Mouse (Mus musculus) lung, embryonic 15.5 days (tissue): ENCODE results near the gene Gfpt1. TPM values are rescaled to one million over a fixed set of nuclear protein-coding genes. Genes with fewer than 3 reads are reported as not detected.
A peak's percentile ranks its signal among the peaks of the same experiment; 100 is the strongest.
"Not testable (repeated sequence)": the region's sequence is repeated elsewhere in the genome, so short reads cannot be mapped to it uniquely, and the experiment has no call there.

Experiments used
- ATAC-seq: fragments of 200-750 bp; cut with Nextera tagmentation; 2 replicates; pipeline ENCODE4 v1.8.0; 2017; ENCODE audit warnings: moderate number of reproducible peaks, borderline replicate concordance; ENCODE audit not compliant: low FRiP score, low TSS enrichment; ENCODE audit errors: extremely low read depth
- H3K27ac ChIP-seq: fragments of 300-500 bp; sonication (generic); 2 replicates; pipeline ENCODE4 v1.5.1; 2015; ENCODE audit warnings: moderate library complexity, mild to moderate bottlenecking, inconsistent platforms
- H3K27me3 ChIP-seq: fragments of 300-500 bp; sonication (generic); 2 replicates; pipeline ENCODE4 v1.6.1; 2015; ENCODE audit warnings: inconsistent platforms
- H3K36me3 ChIP-seq: fragments of 300-500 bp; sonication (generic); 2 replicates; pipeline ENCODE4 v1.6.1; 2015; ENCODE audit warnings: inconsistent platforms
- H3K4me1 ChIP-seq: fragments of 300-500 bp; sonication (generic); 2 replicates; pipeline ENCODE4 v1.6.1; 2015; ENCODE audit warnings: inconsistent platforms
- H3K4me2 ChIP-seq: fragments of 300-500 bp; sonication (generic); 2 replicates; pipeline ENCODE4 v1.6.1; 2015; ENCODE audit warnings: inconsistent platforms, mild to moderate bottlenecking, moderate library complexity
- H3K4me3 ChIP-seq: fragments of 300-500 bp; sonication (generic); 2 replicates; pipeline ENCODE4 v1.5.1; 2015; ENCODE audit warnings: mild to moderate bottlenecking, inconsistent platforms
- H3K9ac ChIP-seq: fragments of 300-500 bp; sonication (generic); 2 replicates; pipeline ENCODE4 v1.6.1; 2015; ENCODE audit warnings: inconsistent platforms
- H3K9me3 ChIP-seq: fragments of 300-500 bp; sonication (generic); 2 replicates; pipeline ENCODE4 v1.6.1; 2016; ENCODE audit warnings: inconsistent platforms
- WGBS: fragments of 180-500 bp; shearing (Covaris S2); methylation state at CpG from one replicate; pipeline ENCODE4 v1.1.7; 2015; 5-methylcytosine and 5-hydroxymethylcytosine counted together
- polyA plus RNA-seq: library from polyadenylated mRNA; unstranded; fragments of >200 nt; fragmentation: Nextera tagmentation; extraction: Ambion mirVana; gene quantifications from 2 replicates; pipeline ENCODE4 v1.2.1, GENCODE M21; 2015

Gfpt1 gene
- polyA plus RNA-seq, 1 experiment from 2014 or later = 20.5 TPM

DNA sequence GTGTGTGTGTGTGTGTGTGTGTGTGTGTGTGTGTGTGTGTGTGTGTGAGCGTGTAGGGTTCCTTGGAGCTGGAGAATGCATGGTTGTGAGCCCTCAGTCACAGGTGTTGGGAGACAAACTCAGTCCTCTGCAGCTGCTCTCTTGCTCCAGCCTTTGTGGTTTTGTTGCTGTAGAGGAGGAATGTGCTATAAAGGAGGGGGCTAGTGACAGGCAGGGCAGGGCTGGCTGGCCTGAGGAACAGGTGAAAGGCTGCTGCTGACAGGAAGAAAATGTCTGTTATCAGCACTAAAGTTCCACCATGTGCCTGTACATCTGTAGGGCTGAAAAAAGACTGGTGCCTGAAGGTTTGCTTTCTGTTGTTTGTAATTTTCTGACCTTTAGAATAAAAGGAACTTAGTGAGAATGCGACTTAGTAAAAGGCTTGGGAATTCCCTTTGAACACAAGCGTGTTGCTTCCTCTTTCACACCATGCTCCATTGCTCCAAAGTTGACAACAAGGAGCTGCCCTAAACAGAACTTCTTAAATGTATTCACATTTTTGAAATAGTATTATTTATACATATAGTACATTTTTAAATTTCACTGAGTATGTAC lies 32.5 kb downstream of the Gfpt1 start:
- Histone ChIP-seq H3K4me2 (no peak overlapping the region), H3K4me3 (no peak overlapping the region), H3K9ac (no peak overlapping the region), H3K4me1 (no peaks in the 10 kb centered on the region), H3K9me3 (no peaks in the 10 kb centered on the region), H3K36me3 (peaks cover 78% of the 10 kb centered on the region), H3K27me3 (no peaks in the 10 kb centered on the region), H3K27ac (no peak overlapping the region)
- ATAC-seq = no peak
- WGBS = 63% methylated on average over 3 of the region's 3 CpGs

DNA sequence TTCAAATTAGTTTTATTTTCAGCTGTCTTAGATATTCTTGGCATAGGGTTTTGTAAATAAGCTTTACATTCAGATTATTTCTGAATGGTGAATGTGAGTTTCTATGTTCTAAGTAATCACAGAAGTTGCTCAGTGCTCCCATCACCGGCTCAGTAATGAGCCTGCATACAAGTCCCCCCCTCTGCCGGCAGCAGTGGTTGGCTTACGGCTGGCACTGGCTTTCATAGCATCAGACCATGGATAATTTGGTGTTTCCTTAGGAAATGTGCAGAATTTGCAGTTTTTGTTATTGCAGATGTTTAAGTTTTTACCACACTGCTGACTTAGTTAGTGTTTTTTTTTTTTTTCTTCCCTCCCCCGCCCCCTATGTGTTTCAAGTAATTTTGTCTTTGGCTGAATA lies 36.8 kb downstream of the Gfpt1 start:
- Histone ChIP-seq H3K4me2 (no peak overlapping the region), H3K27ac (no peak overlapping the region), H3K36me3 (peaks cover 72% of the 10 kb centered on the region), H3K9me3 (no peaks in the 10 kb centered on the region), H3K9ac (no peak overlapping the region), H3K4me1 (no peaks in the 10 kb centered on the region), H3K27me3 (no peaks in the 10 kb centered on the region), H3K4me3 (no peak overlapping the region)
- WGBS = 81% methylated on average over 4 of the region's 4 CpGs
- no peak for ATAC-seq

- no peaks in the 10 kb centered on the region for H3K4me1 ChIP-seq
- no peak overlapping the region for H3K27ac ChIP-seq
- no peak for ATAC-seq
- no peaks in the 10 kb centered on the region for H3K9me3 ChIP-seq
- H3K36me3 ChIP-seq = peaks cover 80% of the 10 kb centered on the region
- H3K27me3 ChIP-seq = no peaks in the 10 kb centered on the region
- no peak overlapping the region for H3K4me3 ChIP-seq
- H3K9ac ChIP-seq = no peak overlapping the region
- no peak overlapping the region for H3K4me2 ChIP-seq
- 74% methylated on average over 6 of the region's 6 CpGs for WGBS
These were observed 42.4 kb downstream of the Gfpt1 start for GRCm38 (mm10) chr6:87085026-87085425.

DNA sequence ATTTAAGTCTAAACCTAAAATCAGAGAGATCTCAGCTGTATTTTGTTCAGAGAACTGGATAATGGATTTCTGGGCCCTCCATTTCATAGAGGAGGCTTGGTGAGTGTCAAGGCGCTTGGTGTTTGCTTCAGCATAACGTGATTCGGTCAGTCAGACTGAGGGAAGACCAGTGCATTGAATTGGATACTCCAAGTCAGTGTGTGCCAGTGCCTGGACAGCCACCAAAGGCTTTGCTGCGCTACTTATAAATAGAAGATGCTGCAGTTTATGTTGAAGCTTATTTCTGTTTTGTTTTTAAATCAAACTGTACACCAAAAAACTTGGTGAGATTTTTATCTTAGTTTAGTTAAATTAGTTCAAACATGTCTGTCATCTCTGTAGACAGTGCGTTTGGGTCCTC lies 45.7 kb downstream of the Gfpt1 start:
- H3K4me1 ChIP-seq = no peaks in the 10 kb centered on the region
- no peak overlapping the region for H3K9ac ChIP-seq
- no peak for ATAC-seq
- no peak overlapping the region for H3K27ac ChIP-seq
- H3K4me3 ChIP-seq = no peak overlapping the region
- H3K27me3 ChIP-seq = no peaks in the 10 kb centered on the region
- WGBS = 87% methylated on average over 5 of the region's 5 CpGs
- no peaks in the 10 kb centered on the region for H3K9me3 ChIP-seq
- peaks cover 65% of the 10 kb centered on the region for H3K36me3 ChIP-seq
- no peak overlapping the region for H3K4me2 ChIP-seq

DNA sequence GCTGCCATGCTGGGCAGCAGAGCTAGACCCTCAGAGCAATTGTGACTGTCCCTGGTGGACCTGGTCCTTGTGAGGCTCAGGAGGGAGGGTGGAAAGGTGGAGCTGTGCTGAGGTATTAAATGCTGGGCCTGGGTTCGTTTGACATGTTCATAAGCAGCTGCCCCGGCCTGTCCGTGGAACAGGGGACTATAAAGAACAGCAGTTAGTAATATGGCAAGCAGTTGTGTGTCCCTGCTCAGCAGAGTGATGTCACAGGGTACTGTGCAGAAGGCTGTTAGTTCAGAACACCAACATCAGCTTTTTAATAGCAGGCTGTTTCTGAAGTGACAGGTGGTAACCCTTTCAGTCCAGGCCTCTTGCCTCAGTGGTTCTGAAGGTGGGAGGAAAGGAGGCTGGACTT lies 48.2 kb downstream of the Gfpt1 start:
- ATAC-seq = no peak
- Histone ChIP-seq H3K36me3 (peaks cover 42% of the 10 kb centered on the region), H3K9me3 (no peaks in the 10 kb centered on the region), H3K27ac (no peak overlapping the region), H3K4me2 (no peak overlapping the region), H3K27me3 (no peaks in the 10 kb centered on the region), H3K4me1 (no peaks in the 10 kb centered on the region), H3K9ac (no peak overlapping the region), H3K4me3 (no peak overlapping the region)
- 76% methylated on average over 3 of the region's 3 CpGs for WGBS

GRCm38 (mm10) chr6:87092476-87092875 lies 49.8 kb downstream of the Gfpt1 start:
- WGBS = 81% methylated on average over 5 of the region's 5 CpGs
- Histone ChIP-seq H3K4me3 (no peak overlapping the region), H3K4me1 (no peaks in the 10 kb centered on the region), H3K4me2 (no peak overlapping the region), H3K9me3 (no peaks in the 10 kb centered on the region), H3K36me3 (peaks cover 28% of the 10 kb centered on the region), H3K9ac (no peak overlapping the region), H3K27me3 (no peaks in the 10 kb centered on the region), H3K27ac (no peak overlapping the region)
- ATAC-seq = no peak

DNA sequence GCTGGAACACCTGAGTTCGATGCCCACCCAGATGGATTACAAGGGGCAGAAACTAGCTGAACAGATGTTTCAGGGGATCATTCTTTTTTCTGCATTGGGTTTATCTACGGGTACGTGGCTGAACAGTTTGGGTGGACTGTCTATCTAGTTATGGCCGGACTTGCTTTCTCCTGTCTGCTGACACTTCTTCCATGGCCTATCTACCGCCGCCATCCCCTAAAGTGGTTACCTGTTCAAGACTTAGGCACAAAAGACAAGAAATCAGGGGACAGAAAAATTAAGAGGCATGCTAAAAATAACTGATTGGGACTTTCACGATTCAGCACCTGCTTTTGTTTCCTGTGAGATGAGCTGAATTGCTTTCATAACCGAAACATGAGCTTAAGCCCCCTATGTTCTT lies 51.0 kb downstream of the Gfpt1 start:
- not testable (repeated sequence) for H3K4me1 ChIP-seq, H3K4me3 ChIP-seq, H3K27me3 ChIP-seq, H3K9me3 ChIP-seq, ATAC-seq, H3K4me2 ChIP-seq, H3K9ac ChIP-seq, H3K27ac ChIP-seq
- H3K36me3 ChIP-seq = peaks cover 19% of the 10 kb centered on the region
- WGBS = 86% methylated on average over 8 of the region's 8 CpGs

DNA sequence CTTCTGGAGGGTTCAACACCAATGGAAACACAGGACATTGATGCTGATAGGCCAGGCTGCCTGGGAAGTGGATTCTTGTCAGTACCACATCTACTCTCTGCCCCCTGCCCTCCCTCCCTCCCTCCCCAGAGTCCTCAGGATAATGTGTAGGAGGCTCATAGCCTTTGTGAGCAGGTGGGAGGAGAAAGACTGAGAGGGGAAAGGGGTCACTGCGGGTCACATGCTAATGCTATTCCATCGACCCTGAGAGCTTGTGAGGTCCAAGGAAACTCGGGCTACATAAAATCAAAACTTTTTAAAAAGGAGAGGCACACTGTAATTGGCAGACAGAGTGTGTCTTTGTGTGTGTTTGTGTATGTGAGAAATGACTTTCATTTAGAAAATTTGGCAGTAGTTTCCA lies 56.6 kb downstream of the Gfpt1 start:
- Histone ChIP-seq H3K4me1 (peaks cover 41% of the 10 kb centered on the region), H3K4me2 (no peak overlapping the region), H3K9me3 (no peaks in the 10 kb centered on the region), H3K4me3 (no peak overlapping the region), H3K27me3 (no peaks in the 10 kb centered on the region), H3K36me3 (no peaks in the 10 kb centered on the region), H3K9ac (no peak overlapping the region), H3K27ac (peak overlapping the region; percentile 31; the same call in 1 of the 2 replicates)
- 24% methylated on average over 3 of the region's 3 CpGs for WGBS
- no peak for ATAC-seq

- Histone ChIP-seq H3K27ac (peak overlapping the region; percentile 53), H3K4me2 (no peak overlapping the region), H3K9me3 (no peaks in the 10 kb centered on the region), H3K9ac (0 out of 2 replicates have a peak overlapping the region, but pooled peaks have one; percentile 8), H3K4me3 (no peak overlapping the region), H3K36me3 (no peaks in the 10 kb centered on the region), H3K27me3 (no peaks in the 10 kb centered on the region), H3K4me1 (peaks cover 41% of the 10 kb centered on the region)
- WGBS = 32% methylated on average over 7 of the region's 7 CpGs
- peak; percentile 29; the same call in 1 of the 2 replicates for ATAC-seq
These were observed 57.1 kb downstream of the Gfpt1 start for GRCm38 (mm10) chr6:87099671-87100296.

DNA sequence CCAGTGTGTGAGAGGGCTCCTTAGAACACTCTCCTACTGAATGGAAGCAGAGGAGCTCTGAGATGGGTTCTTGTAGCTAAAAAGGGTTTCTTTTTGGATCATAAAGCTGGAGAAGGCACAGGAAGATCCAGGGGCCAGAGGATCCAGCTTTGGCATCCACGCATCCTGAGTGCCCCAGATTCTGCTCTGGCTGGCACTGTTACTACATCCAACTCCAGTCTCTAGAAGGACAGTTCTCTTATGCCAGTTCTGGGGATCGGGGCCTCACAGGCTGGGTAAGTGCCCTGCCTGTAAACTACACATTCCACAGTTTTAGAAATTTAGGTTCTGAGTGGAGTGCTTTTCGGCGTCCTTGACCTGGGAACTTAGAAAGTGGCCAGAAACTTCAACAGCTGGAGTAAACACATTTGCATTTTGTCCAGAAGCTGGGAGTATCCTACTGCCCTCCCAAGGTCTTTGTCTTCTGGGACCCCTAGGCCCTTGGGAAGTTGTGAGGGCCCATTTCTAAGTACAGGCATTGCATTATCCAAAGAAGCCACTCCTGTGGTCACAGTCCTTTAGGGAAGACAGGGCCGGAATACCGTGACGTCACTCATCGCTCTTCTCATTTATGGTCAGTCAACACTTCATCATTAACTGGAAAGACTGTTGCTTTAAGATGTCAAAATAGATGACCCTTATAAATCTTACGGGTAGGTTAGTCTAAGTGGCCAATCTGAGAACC lies 57.8 kb downstream of the Gfpt1 start:
- Histone ChIP-seq H3K4me1 (peaks cover 41% of the 10 kb centered on the region), H3K9me3 (no peaks in the 10 kb centered on the region), H3K4me3 (no peak overlapping the region), H3K27me3 (no peaks in the 10 kb centered on the region), H3K4me2 (no peak overlapping the region), H3K9ac (0 out of 2 replicates have a peak overlapping the region, but pooled peaks have one; percentile 8), H3K27ac (peak overlapping the region; percentile 53), H3K36me3 (no peaks in the 10 kb centered on the region)
- ATAC-seq = no peak
- WGBS = 65% methylated on average over 9 of the region's 9 CpGs

GRCm38 (mm10) chr6:87101281-87101954 lies 58.8 kb downstream of the Gfpt1 start:
- 10% methylated on average over 12 of the region's 12 CpGs for WGBS
- Histone ChIP-seq H3K27me3 (no peaks in the 10 kb centered on the region), H3K9me3 (no peaks in the 10 kb centered on the region), H3K4me1 (peaks cover 41% of the 10 kb centered on the region), H3K36me3 (no peaks in the 10 kb centered on the region), H3K4me3 (peak overlapping the region; percentile 21), H3K4me2 (peak overlapping the region; percentile 67), H3K27ac (peak overlapping the region; percentile 57; the same call in 1 of the 2 replicates), H3K9ac (peak overlapping the region; percentile 41)
- ATAC-seq = peak; percentile 47; the same call in 1 of the 2 replicates

- H3K4me3 ChIP-seq = no peak overlapping the region
- H3K27ac ChIP-seq = peak overlapping the region; percentile 57
- WGBS = 19% methylated on average over 4 of the region's 4 CpGs
- no peaks in the 10 kb centered on the region for H3K27me3 ChIP-seq
- H3K9me3 ChIP-seq = no peaks in the 10 kb centered on the region
- H3K4me2 ChIP-seq = no peak overlapping the region
- no peak overlapping the region for H3K9ac ChIP-seq
- ATAC-seq = no peak
- H3K4me1 ChIP-seq = peaks cover 41% of the 10 kb centered on the region
- no peaks in the 10 kb centered on the region for H3K36me3 ChIP-seq
These were observed 59.3 kb downstream of the Gfpt1 start for GRCm38 (mm10) chr6:87101955-87102353.
